Mouse (Mus musculus) spleen, postnatal 14 days (tissue): ENCODE measurements around the gene Pnldc1.
"Not testable (repeated sequence)": the region's sequence is repeated elsewhere in the genome, so short reads cannot be mapped to it uniquely, and the experiment has no call there.

Experiments used
- DNase-seq, 2 experiments: peaks; one replicate each; pipeline ENCODE4 v3.0.0; 2021 to 2022; ENCODE audit warnings: low spot score in 2 of 2

Pnldc1 gene

GRCm38 (mm10) chr17:12906436-12906835 is 3.6 kb downstream of the Pnldc1 start:
- DNase-seq = no peak

- no peak for DNase-seq
Measured at GRCm38 (mm10) chr17:12905810-12906209, 4.2 kb downstream of the Pnldc1 start.

- no peak for DNase-seq
Measured at GRCm38 (mm10) chr17:12904349-12904748, 5.7 kb downstream of the Pnldc1 start.

- no peak for DNase-seq
Measured at GRCm38 (mm10) chr17:12903372-12904333, 6.4 kb downstream of the Pnldc1 start.

GRCm38 (mm10) chr17:12902291-12902690 is 7.7 kb downstream of the Pnldc1 start:
- no peak for DNase-seq

- DNase-seq = not testable (repeated sequence)
Measured at GRCm38 (mm10) chr17:12898607-12899006, 11.4 kb downstream of the Pnldc1 start.

- DNase-seq = no peak
Measured at GRCm38 (mm10) chr17:12897674-12898073, 12.4 kb downstream of the Pnldc1 start.

- DNase-seq = no peak
Measured at GRCm38 (mm10) chr17:12892033-12892432, 18.0 kb downstream of the Pnldc1 start.

GRCm38 (mm10) chr17:12891054-12891453 is 19.0 kb downstream of the Pnldc1 start:
- no peak for DNase-seq

- DNase-seq = no peak
Measured at GRCm38 (mm10) chr17:12887021-12887775, 22.8 kb downstream of the Pnldc1 start.

- DNase-seq = no peak
Measured at GRCm38 (mm10) chr17:12886620-12887019, 23.4 kb downstream of the Pnldc1 start.

- no peak for DNase-seq
Measured at GRCm38 (mm10) chr17:12881216-12881615, 28.8 kb downstream of the Pnldc1 start.

GRCm38 (mm10) chr17:12880178-12880577 is 29.9 kb downstream of the Pnldc1 start:
- peak; percentile 51 to 72 for DNase-seq

- DNase-seq = no peak
Measured at GRCm38 (mm10) chr17:12875734-12876133, 34.3 kb downstream of the Pnldc1 start, which contains the start of gene Mrgprh. Gene Mrgprh, plus strand, starts transcription at chr17:12876034.

GRCm38 (mm10) chr17:12872275-12873028 is 37.6 kb downstream of the Pnldc1 start:
- no peak for DNase-seq

GRCm38 (mm10) chr17:12868640-12869039 is 41.4 kb downstream of the Pnldc1 start:
- no peak for DNase-seq

- no peak for DNase-seq
Measured at GRCm38 (mm10) chr17:12868043-12868442, 42.0 kb downstream of the Pnldc1 start, which contains the start of gene Mas1. Gene Mas1, minus strand, starts transcription at chr17:12868143.

- DNase-seq = no peak
Measured at GRCm38 (mm10) chr17:12866853-12867252, 43.2 kb downstream of the Pnldc1 start.

- DNase-seq = no peak
Measured at GRCm38 (mm10) chr17:12865407-12865806, 44.6 kb downstream of the Pnldc1 start.

- no peak for DNase-seq
Measured at GRCm38 (mm10) chr17:12864111-12864510, 45.9 kb downstream of the Pnldc1 start.

GRCm38 (mm10) chr17:12859006-12859520 is 51.0 kb downstream of the Pnldc1 start:
- no peak for DNase-seq
